Mouse (Mus musculus) intestine, postnatal 0 days (tissue): ENCODE data around the gene Gtpbp1. TPM values are rescaled to one million over a fixed set of nuclear protein-coding genes. Genes with fewer than 3 reads are reported as not detected.
A peak's percentile ranks its signal among the peaks of the same experiment; 100 is the strongest.

ENCODE experiments used
- ATAC-seq: fragments of 200-750 bp; cut with Nextera tagmentation; 2 replicates; pipeline ENCODE4 v1.8.0; 2017; ENCODE audit warnings: mild to moderate bottlenecking, moderate TSS enrichment, moderate library complexity
- H3K27ac ChIP-seq: fragments of 300-500 bp; sonication (generic); 2 replicates; pipeline ENCODE4 v1.5.1; 2014; ENCODE audit warnings: mild to moderate bottlenecking, low read depth, low read length, moderate library complexity
- H3K27me3 ChIP-seq: fragments of 300-500 bp; sonication (generic); replicated peaks from 2 replicates; pipeline ENCODE4 v1.6.1; 2014; ENCODE audit warnings: low read length, mixed read lengths; ENCODE audit not compliant: control insufficient read depth, insufficient read depth
- H3K36me3 ChIP-seq: fragments of 300-500 bp; sonication (generic); 2 replicates; pipeline ENCODE4 v1.6.1; 2014; ENCODE audit warnings: mild to moderate bottlenecking, moderate library complexity; ENCODE audit not compliant: control insufficient read depth, insufficient read depth
- H3K4me1 ChIP-seq: fragments of 300-500 bp; sonication (generic); replicated peaks from 2 replicates; pipeline ENCODE4 v1.6.1; 2014; ENCODE audit warnings: antibody characterized with exemption, low read length, mixed read lengths; ENCODE audit not compliant: control insufficient read depth, insufficient read depth
- H3K4me2 ChIP-seq: fragments of 300-500 bp; sonication (generic); replicated peaks from 2 replicates; pipeline ENCODE4 v1.6.1; 2014; ENCODE audit warnings: low read depth, mild to moderate bottlenecking, moderate library complexity
- H3K4me3 ChIP-seq: fragments of 300-500 bp; sonication (generic); 2 replicates; pipeline ENCODE4 v1.5.1; 2014; ENCODE audit warnings: low read depth, low read length
- H3K9ac ChIP-seq: fragments of 300-500 bp; sonication (generic); 2 replicates; pipeline ENCODE4 v1.6.1; 2014; ENCODE audit warnings: mild to moderate bottlenecking, low read depth, low read length
- H3K9me3 ChIP-seq: fragments of 300-500 bp; sonication (generic); 2 replicates; pipeline ENCODE4 v1.6.1; 2016; ENCODE audit warnings: mixed run types; ENCODE audit not compliant: control insufficient read depth
- CTCF ChIP-seq: sonication (generic); IDR thresholded peaks from 2 replicates; pipeline ENCODE4 v1.5.1; 2016; ENCODE audit warnings: low read depth, mild to moderate bottlenecking, control low read depth, antibody characterized with exemption, moderate library complexity
- WGBS: fragments of 180-500 bp; shearing (Covaris S2); extraction: QIAGEN DNeasy Blood & Tissue Kit; methylation state at CpG from one replicate; pipeline ENCODE4 v1.1.7; 2014; 5-methylcytosine and 5-hydroxymethylcytosine counted together
- polyA plus RNA-seq: library from polyadenylated mRNA; unstranded; fragments of >200 nt; fragmentation: Nextera tagmentation; extraction: Ambion mirVana; gene quantifications from 2 replicates; pipeline ENCODE4 v1.2.1, GENCODE M21; 2015

Gene Gtpbp1
- polyA plus RNA-seq, 1 experiment from 2014 or later = 15.3 TPM

DNA sequence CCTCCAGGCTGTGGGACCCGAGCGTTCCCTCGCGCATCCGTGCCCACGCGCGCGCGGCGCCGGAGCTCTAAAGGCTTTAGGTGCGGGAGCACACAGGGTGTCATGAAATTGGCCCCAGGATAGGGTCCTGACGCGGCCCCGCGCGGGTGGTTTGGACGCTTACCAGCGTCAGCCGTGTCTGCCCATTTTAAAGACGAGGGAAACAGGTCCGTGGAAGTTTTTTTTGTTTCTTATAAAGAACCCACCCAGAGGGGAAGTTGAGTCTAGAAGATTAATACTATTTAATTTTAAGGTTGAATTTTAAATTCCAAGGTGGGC, 52.0 kb downstream of the Gtpbp1 start:
- TF ChIP-seq CTCF = no peak
- H3K9ac ChIP-seq = peak overlapping the region; percentile 92
- H3K9me3 ChIP-seq = no peaks in the 10 kb centered on the region
- H3K4me3 ChIP-seq = peak overlapping the region; percentile 96
- peak overlapping the region; percentile 88 for H3K4me2 ChIP-seq
- no peak overlapping the region for H3K27ac ChIP-seq
- H3K4me1 ChIP-seq = no peaks in the 10 kb centered on the region
- peak; percentile 15 for ATAC-seq
- H3K36me3 ChIP-seq = peaks cover 13% of the 10 kb centered on the region
- H3K27me3 ChIP-seq = no peaks in the 10 kb centered on the region
- under 1% methylated on average over 23 of the region's 23 CpGs for WGBS

- Histone ChIP-seq H3K27ac (no peak overlapping the region), H3K27me3 (no peaks in the 10 kb centered on the region), H3K4me1 (no peaks in the 10 kb centered on the region), H3K36me3 (no peaks in the 10 kb centered on the region), H3K9me3 (no peaks in the 10 kb centered on the region), H3K4me3 (no peak overlapping the region), H3K9ac (no peak overlapping the region), H3K4me2 (no peak overlapping the region)
- no peak for TF ChIP-seq CTCF
- WGBS = 97% methylated on average over 11 of the region's 11 CpGs
- no peak for ATAC-seq
These were observed 53.4 kb downstream of the Gtpbp1 start for GRCm38 (mm10) chr15:79744001-79744400.

GRCm38 (mm10) chr15:79744742-79745141, 54.1 kb downstream of the Gtpbp1 start:
- H3K4me2 ChIP-seq = no peak overlapping the region
- H3K9me3 ChIP-seq = no peaks in the 10 kb centered on the region
- H3K4me1 ChIP-seq = no peaks in the 10 kb centered on the region
- no peak overlapping the region for H3K4me3 ChIP-seq
- no peak overlapping the region for H3K27ac ChIP-seq
- H3K27me3 ChIP-seq = no peaks in the 10 kb centered on the region
- ATAC-seq = no peak
- TF ChIP-seq CTCF = no peak
- no peak overlapping the region for H3K9ac ChIP-seq
- H3K36me3 ChIP-seq = no peaks in the 10 kb centered on the region
- 72% methylated on average over 8 of the region's 8 CpGs for WGBS

GRCm38 (mm10) chr15:79745312-79745711, 54.7 kb downstream of the Gtpbp1 start:
- no peaks in the 10 kb centered on the region for H3K27me3 ChIP-seq
- 62% methylated on average over 10 of the region's 10 CpGs for WGBS

DNA sequence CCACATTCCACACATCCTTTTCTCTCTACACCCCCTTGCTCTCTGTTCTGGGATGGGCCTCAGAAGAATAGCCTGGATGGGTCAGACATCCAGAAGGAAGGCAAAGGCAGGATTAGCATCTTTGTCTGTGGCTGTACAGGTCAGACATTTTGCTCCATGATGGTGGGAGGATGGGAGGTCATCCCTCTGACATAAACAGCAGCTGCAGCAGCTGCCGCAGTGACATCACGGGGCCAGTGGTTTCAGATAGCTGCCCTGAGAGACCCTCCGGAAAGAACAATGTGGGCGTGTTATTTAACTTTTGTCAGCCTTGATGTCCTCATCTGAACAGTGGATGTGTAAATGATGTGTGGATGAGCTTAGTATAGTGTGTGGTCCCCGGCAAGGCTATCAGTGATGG, 55.2 kb downstream of the Gtpbp1 start:
- Histone ChIP-seq H3K36me3 (no peaks in the 10 kb centered on the region), H3K9me3 (no peaks in the 10 kb centered on the region), H3K9ac (no peak overlapping the region), H3K27me3 (no peaks in the 10 kb centered on the region), H3K4me1 (no peaks in the 10 kb centered on the region), H3K4me2 (no peak overlapping the region), H3K4me3 (no peak overlapping the region), H3K27ac (no peak overlapping the region)
- TF ChIP-seq CTCF = no peak
- WGBS = 86% methylated on average over 5 of the region's 5 CpGs
- no peak for ATAC-seq

More at GRCm38 (mm10) chr15:79745312-79745711, 54.7 kb downstream of the Gtpbp1 start:
- TF ChIP-seq CTCF = no peak
- Histone ChIP-seq H3K4me2 (no peak overlapping the region), H3K36me3 (no peaks in the 10 kb centered on the region), H3K9ac (no peak overlapping the region), H3K27ac (no peak overlapping the region), H3K9me3 (no peaks in the 10 kb centered on the region), H3K4me3 (no peak overlapping the region), H3K4me1 (no peaks in the 10 kb centered on the region)
- no peak for ATAC-seq

GRCm38 (mm10) chr15:79747998-79748397, 57.4 kb downstream of the Gtpbp1 start:
- WGBS = 66% methylated on average over 11 of the region's 11 CpGs
- Histone ChIP-seq H3K36me3 (no peaks in the 10 kb centered on the region), H3K9ac (no peak overlapping the region), H3K27me3 (no peaks in the 10 kb centered on the region), H3K9me3 (no peaks in the 10 kb centered on the region), H3K4me2 (no peak overlapping the region), H3K4me1 (no peaks in the 10 kb centered on the region), H3K4me3 (no peak overlapping the region), H3K27ac (no peak overlapping the region)
- peak; percentile 68 for TF ChIP-seq CTCF
- no peak for ATAC-seq

DNA sequence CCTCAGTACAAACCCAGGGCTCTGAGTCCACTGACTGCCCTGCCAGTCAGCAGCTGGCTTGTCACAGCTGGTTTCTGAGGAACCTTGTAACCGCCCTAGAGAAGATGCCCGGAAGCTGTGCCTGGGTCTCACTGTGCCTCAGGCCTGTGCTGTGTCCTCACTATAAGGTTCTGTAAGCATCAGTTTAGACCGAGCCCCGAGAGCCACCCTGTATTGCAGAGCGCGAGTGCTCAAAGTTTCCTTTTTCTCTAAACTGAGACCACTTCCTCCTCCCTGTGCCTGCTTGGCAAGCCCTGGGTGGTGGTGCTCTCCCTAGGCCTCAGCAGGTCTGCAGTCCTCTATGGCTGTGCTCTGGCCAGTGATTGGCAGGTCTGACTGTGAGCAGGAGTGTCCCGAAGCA, 58.5 kb downstream of the Gtpbp1 start:
- Histone ChIP-seq H3K4me2 (no peak overlapping the region), H3K9me3 (no peaks in the 10 kb centered on the region), H3K9ac (no peak overlapping the region), H3K27me3 (no peaks in the 10 kb centered on the region), H3K4me1 (no peaks in the 10 kb centered on the region), H3K36me3 (no peaks in the 10 kb centered on the region), H3K27ac (no peak overlapping the region), H3K4me3 (no peak overlapping the region)
- no peak for ATAC-seq
- WGBS = 87% methylated on average over 7 of the region's 7 CpGs
- TF ChIP-seq CTCF = no peak
